Mouse (Mus musculus): ENCODE data around the gene Cox6b2.

DNA sequence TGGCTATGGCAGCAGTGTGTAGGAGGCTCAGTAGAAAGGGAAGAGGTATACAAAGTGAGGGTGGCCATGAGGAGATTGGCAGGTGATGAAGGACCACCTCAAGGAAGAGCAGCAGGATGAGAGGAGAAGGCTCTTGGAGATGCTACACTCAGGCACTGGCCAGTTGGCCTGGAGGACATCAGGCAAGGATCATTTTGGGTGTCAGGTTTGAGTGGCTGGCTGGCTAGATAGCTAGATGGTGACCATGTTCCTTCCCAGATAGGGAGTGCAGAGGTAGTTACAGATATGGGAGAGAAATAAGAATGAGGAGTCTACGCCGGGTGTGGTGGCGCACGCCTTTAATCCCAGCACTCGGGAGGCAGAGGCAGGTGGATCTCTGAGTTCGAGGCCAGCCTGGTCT, 8.0 kb downstream of the Cox6b2 start:
- no peak for TF ChIP-seq CTCF (IDR thresholded peaks at IDR 0.05; ENCODE audit: borderline replicate concordance, extremely low read depth, insufficient read depth, insufficient read length)
- TF ChIP-seq POLR2A (IDR thresholded peaks at IDR 0.05; ENCODE audit: borderline replicate concordance, extremely low read depth, insufficient read depth, insufficient read length, poor library complexity, severe bottlenecking) = no peak

Measured in brain, embryonic 14.5 days (tissue).